Mouse (Mus musculus): ENCODE measurements around the gene Duox1. TPM values are rescaled to one million over a fixed set of nuclear protein-coding genes. Genes with fewer than 3 reads are reported as not detected.
A peak's percentile ranks its signal among the peaks of the same experiment; 100 is the strongest.

Duox1 gene
- polyA plus RNA-seq, 1 experiment from 2014 or later, result 0.15 TPM

DNA sequence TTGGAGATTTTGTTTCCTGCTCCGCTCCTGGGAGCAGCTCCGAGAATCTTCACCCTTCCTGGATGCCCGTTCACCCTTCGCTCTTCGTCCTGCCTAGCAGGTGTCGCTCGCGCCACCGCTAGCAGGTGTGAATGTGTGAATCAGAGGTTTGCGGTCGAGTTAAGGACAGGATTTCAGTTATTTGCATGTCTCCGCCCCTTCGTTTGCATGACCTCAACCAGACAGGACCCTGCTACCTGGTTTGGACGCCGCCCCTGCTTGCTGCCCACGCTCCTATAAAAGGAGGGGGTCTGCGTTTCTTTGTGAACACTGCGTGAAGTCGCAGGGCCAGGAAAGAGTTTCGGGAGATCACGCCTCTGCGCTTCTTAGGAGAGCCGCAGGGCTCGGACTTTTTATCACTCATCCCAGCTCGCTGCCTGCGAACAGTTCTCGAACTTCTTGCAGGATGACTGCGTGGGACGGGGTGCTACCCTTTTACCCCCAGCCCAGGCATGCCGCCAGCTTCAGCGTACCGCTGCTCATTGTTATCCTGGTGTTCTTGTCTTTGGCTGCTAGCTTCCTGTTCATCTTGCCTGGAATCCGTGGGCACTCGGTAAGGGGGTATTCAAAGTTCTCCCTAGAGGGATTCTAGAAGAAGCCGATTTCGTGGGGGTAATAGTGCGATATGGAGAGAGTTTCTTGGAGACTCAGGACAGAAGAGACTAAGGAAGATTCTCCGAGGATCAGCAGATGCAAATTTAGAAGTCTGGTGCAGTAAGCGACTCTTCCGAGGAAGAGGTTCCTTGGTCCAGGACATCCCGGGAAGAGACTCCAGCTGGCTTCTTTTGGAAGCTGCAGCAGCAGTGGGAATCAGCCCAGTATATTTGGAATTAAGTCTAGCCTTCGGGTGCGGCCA, 16.6 kb upstream of the Duox1 start, which contains the start of gene Duoxa2:
Gene Duoxa2 (plus strand): TSS at position 305 of the 895 bp plus-strand sequence.
- under 1% methylated on average over 43 of the region's 43 CpGs for WGBS
- Histone ChIP-seq H3K4me3 (ENCODE audit: low read length) (peak within 1 kb of the TSS; percentile 30), H3K4me2 (ENCODE audit: low read length) (peak within 1 kb of the TSS; percentile 48), H3K27ac (ENCODE audit: low read depth, low read length) (no peak within 1 kb of the TSS), H3K36me3 (ENCODE audit: control insufficient read depth, insufficient read depth, low read length) (no peaks in the 10 kb centered on the region), H3K27me3 (replicated peaks; ENCODE audit: control insufficient read depth, insufficient read depth, low read length) (peaks cover 43% of the 10 kb centered on the region), H3K9ac (ENCODE audit: low read depth, low read length) (no peak within 1 kb of the TSS), H3K9me3 (ENCODE audit: control insufficient read depth, low read length) (no peaks in the 10 kb centered on the region), H3K4me1 (ENCODE audit: control insufficient read depth, insufficient read depth, low read depth, low read length) (peaks cover 39% of the 10 kb centered on the region)
- no peak for ATAC-seq

DNA sequence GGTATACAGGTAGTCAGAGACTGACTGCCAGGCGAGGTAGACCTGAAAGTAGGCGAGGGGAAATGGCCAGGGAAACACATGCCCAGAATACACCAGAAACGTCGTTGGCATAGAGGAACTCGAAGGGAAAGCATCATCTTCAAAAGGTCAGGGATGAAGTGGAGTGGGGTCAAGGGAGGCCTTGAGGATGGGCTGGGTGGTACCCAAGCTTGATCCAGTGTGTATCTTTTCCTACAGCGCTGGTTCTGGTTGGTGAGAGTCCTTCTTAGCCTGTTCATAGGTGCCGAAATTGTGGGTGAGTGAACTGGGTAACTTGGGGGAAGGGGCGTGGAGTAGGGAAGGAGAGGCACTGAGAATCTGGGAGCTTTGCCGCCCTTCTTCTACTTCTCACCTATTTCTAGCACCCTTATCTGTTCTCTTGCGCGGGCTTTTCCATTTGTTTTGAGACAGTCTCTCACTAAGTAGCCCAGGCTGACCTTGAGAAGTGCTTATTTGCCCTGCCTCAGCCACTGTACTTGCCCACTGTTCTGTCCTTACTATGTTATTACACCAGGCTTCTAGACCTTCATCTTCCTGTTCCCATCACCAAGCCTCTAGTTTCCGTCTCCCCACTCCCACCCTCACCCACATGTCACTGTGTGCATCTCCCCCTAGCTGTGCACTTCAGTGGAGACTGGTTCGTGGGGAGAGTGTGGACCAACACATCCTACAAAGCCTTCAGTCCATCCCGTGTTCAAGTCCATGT, 15.4 kb upstream of the Duox1 start:
- no peak for ATAC-seq
- Histone ChIP-seq H3K27me3 (replicated peaks; ENCODE audit: control insufficient read depth, insufficient read depth, low read length) (peaks cover 35% of the 10 kb centered on the region), H3K9me3 (ENCODE audit: control insufficient read depth, low read length) (no peaks in the 10 kb centered on the region), H3K4me2 (ENCODE audit: low read length) (no peak overlapping the region; the same call in 1 of the 2 replicates), H3K36me3 (ENCODE audit: control insufficient read depth, insufficient read depth, low read length) (no peaks in the 10 kb centered on the region), H3K9ac (ENCODE audit: low read depth, low read length) (no peak overlapping the region), H3K4me1 (ENCODE audit: control insufficient read depth, insufficient read depth, low read depth, low read length) (peaks cover 39% of the 10 kb centered on the region), H3K4me3 (ENCODE audit: low read length) (no peak overlapping the region), H3K27ac (ENCODE audit: low read depth, low read length) (no peak overlapping the region)
- 8% methylated on average over 14 of the region's 14 CpGs for WGBS

DNA sequence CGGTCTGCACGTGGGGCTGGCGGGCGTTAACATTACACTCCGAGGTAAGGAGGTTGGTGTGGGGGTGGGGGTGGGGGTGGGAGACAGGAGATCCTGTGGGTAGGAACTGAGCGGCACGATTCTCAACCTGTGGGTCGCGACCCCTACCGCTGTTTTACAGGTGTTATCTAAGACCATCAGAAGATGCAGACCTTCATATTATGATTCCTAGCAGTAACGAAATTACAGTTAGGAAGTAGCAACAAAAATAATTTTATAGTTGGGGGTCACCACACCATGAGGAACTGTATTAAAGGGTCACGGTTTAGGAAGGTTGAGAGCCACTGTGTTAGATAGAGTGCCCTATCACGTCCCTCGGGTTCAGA, 14.8 kb upstream of the Duox1 start:
- Histone ChIP-seq H3K4me1 (ENCODE audit: control insufficient read depth, insufficient read depth, low read depth, low read length) (peaks cover 39% of the 10 kb centered on the region), H3K9me3 (ENCODE audit: control insufficient read depth, low read length) (no peaks in the 10 kb centered on the region)
- WGBS, result 3% methylated on average over 14 of the region's 14 CpGs

DNA sequence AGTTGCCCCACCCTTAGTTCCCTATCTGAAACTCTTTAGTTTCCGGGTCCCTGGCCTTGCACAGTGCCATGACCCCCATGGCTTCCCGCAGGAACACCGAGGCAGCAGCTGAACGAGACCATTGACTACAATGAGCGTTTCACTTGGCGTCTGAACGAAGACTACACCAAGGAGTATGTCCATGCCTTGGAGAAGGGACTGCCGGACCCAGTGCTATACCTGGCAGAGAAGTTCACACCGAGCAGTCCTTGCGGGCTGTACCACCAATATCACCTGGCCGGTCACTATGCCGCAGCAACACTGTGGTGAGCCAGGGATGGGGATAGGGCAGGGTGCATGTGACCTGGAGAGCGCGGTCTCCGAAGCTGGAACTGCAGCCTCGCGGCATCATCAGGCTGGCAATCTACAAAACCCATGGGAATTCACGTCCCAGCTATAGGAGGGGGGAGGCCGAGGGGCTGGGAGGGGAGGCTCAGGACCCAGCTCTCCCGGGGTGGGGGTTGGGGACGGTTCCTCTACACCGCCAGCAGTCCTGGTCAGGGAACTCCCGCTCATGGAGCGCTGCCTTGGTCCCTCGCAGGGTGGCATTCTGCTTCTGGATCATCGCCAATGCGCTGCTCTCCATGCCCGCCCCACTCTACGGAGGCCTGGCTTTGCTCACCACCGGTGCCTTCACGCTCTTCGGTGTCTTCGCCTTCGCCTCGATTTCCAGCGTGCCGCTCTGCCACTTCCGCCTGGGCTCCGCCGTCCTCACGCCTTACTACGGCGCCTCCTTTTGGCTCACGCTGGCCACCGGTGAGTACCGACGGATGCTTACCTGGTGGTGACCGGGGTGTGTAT, 14.2 kb upstream of the Duox1 start:
- peak; percentile 60 for ATAC-seq
- Histone ChIP-seq H3K27ac (ENCODE audit: low read depth, low read length) (no peak overlapping the region), H3K36me3 (ENCODE audit: control insufficient read depth, insufficient read depth, low read length) (no peaks in the 10 kb centered on the region), H3K9ac (ENCODE audit: low read depth, low read length) (peak overlapping the region; percentile 66), H3K9me3 (ENCODE audit: control insufficient read depth, low read length) (no peaks in the 10 kb centered on the region), H3K4me3 (ENCODE audit: low read length) (peak overlapping the region; percentile 49), H3K27me3 (replicated peaks; ENCODE audit: control insufficient read depth, insufficient read depth, low read length) (peaks cover 28% of the 10 kb centered on the region), H3K4me2 (ENCODE audit: low read length) (peak overlapping the region; percentile 94), H3K4me1 (ENCODE audit: control insufficient read depth, insufficient read depth, low read depth, low read length) (peaks cover 39% of the 10 kb centered on the region)
- WGBS, result under 1% methylated on average over 47 of the region's 48 CpGs

More for the DNA sequence above, 14.8 kb upstream of the Duox1 start:
- peaks cover 29% of the 10 kb centered on the region for H3K27me3 ChIP-seq (replicated peaks; ENCODE audit: control insufficient read depth, insufficient read depth, low read length)
- peak overlapping the region; percentile 94 for H3K4me2 ChIP-seq (ENCODE audit: low read length)
- H3K27ac ChIP-seq (ENCODE audit: low read depth, low read length), result no peak overlapping the region
- H3K36me3 ChIP-seq (ENCODE audit: control insufficient read depth, insufficient read depth, low read length), result no peaks in the 10 kb centered on the region
- no peak overlapping the region; the same call in 1 of the 2 replicates for H3K4me3 ChIP-seq (ENCODE audit: low read length)
- no peak overlapping the region for H3K9ac ChIP-seq (ENCODE audit: low read depth, low read length)
- ATAC-seq, result no peak

DNA sequence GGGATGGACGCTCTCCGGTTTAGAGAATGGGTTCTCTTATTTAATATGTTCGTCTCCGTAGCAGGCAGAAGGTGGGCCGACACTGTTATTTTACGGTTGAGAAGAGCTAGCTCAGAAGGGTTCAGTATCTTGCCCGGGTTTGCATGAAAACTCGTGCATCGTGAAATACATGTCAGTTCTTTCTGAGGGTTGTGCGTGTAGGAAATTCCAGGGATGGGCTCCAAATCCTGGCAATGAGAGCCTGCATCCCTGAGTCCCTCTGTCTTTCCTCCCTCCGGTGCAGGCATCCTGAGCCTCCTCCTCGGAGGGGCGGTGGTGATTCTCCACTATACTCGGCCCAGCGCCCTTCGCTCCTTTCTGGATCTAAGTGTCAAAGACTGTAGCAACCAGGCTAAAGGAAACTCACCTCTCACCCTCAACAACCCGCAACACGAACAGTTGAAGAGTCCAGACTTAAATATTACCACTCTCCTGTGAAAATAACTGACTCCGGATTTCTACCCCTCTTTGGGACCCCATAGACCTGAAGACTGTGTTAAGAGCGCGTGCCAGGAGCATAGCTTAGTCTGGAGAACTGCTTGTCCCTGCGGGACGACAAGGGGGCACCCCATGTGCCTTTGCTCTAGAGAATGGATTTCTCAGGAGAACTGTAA, 13.4 kb upstream of the Duox1 start:
- Histone ChIP-seq H3K36me3 (ENCODE audit: control insufficient read depth, insufficient read depth, low read length) (no peaks in the 10 kb centered on the region), H3K9me3 (ENCODE audit: control insufficient read depth, low read length) (no peaks in the 10 kb centered on the region), H3K4me2 (ENCODE audit: low read length) (peak overlapping the region; percentile 94), H3K9ac (ENCODE audit: low read depth, low read length) (peak overlapping the region; percentile 66), H3K27me3 (replicated peaks; ENCODE audit: control insufficient read depth, insufficient read depth, low read length) (peaks cover 28% of the 10 kb centered on the region), H3K4me1 (ENCODE audit: control insufficient read depth, insufficient read depth, low read depth, low read length) (peaks cover 39% of the 10 kb centered on the region), H3K4me3 (ENCODE audit: low read length) (peak overlapping the region; percentile 49), H3K27ac (ENCODE audit: low read depth, low read length) (no peak overlapping the region)
- ATAC-seq, result no peak
- 6% methylated on average over 23 of the region's 23 CpGs for WGBS

DNA sequence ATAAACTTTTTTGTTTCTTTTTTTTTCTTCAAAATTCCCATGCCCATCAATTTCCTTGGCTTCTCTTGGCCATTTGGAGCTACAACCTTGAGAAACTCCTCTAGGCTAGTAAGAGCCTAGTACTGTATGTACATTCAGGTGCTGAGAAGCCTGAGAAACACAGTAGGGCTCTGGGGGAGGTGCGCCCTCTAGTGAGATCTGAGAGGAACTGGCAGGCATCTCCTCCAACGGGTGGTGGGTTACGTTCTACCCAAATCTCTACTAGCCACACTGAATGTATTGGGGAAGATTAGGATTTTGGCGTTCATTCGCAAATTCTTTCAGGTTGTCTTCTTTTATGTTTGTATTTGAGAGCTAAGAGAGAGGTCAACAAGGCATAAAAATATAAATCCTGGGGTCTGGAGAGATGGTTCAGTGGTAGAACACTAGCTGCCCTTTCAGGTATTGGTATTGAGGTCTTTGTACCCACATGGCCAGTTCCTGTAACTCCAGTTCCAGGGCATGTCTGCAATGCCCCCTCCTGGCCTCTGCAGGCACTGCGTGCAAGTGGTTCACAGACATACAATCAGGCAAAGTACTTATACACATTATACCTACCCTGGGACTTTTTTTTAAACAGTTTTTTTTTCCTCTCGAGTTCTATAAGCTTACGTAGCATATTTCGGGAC, 12.8 kb upstream of the Duox1 start:
- peak; percentile 67; the same call in 1 of the 2 replicates for ATAC-seq
- peaks cover 33% of the 10 kb centered on the region for H3K4me1 ChIP-seq (ENCODE audit: control insufficient read depth, insufficient read depth, low read depth, low read length)
- H3K9me3 ChIP-seq (ENCODE audit: control insufficient read depth, low read length), result no peaks in the 10 kb centered on the region
- H3K27ac ChIP-seq (ENCODE audit: low read depth, low read length), result no peak overlapping the region
- H3K9ac ChIP-seq (ENCODE audit: low read depth, low read length), result no peak overlapping the region
- H3K27me3 ChIP-seq (replicated peaks; ENCODE audit: control insufficient read depth, insufficient read depth, low read length), result peaks cover 24% of the 10 kb centered on the region
- H3K4me3 ChIP-seq (ENCODE audit: low read length), result no peak overlapping the region
- WGBS, result 16% methylated on average over 9 of the region's 9 CpGs
- no peaks in the 10 kb centered on the region for H3K36me3 ChIP-seq (ENCODE audit: control insufficient read depth, insufficient read depth, low read length)
- H3K4me2 ChIP-seq (ENCODE audit: low read length), result peak overlapping the region; percentile 94; the same call in 1 of the 2 replicates

DNA sequence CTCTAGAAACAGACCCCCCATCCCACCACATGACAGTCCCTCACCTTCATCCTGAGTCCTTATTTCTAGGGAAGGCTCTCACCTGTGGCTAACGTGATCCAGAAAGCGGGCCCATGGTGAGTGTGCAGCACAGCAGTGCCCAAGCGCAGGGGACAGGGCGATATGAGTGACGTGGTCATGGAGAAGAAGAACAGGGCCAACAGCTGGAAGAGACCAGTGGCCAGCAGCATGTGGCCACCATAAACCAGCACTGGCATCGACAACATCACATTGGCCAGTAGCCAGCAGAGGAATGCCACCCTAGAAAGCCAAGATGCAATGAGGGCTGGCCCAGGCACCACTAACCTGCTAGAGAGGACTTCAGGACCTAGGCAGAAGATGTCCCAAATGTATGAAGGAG, 10.9 kb upstream of the Duox1 start:
- 91% methylated on average over 6 of the region's 6 CpGs for WGBS
- Histone ChIP-seq H3K4me3 (ENCODE audit: low read length) (no peak overlapping the region), H3K4me1 (ENCODE audit: control insufficient read depth, insufficient read depth, low read depth, low read length) (peaks cover 19% of the 10 kb centered on the region), H3K27ac (ENCODE audit: low read depth, low read length) (no peak overlapping the region), H3K4me2 (ENCODE audit: low read length) (no peak overlapping the region), H3K9ac (ENCODE audit: low read depth, low read length) (no peak overlapping the region), H3K36me3 (ENCODE audit: control insufficient read depth, insufficient read depth, low read length) (no peaks in the 10 kb centered on the region), H3K9me3 (ENCODE audit: control insufficient read depth, low read length) (no peaks in the 10 kb centered on the region), H3K27me3 (replicated peaks; ENCODE audit: control insufficient read depth, insufficient read depth, low read length) (peaks cover 13% of the 10 kb centered on the region)
- ATAC-seq, result no peak

Data from hindbrain, embryonic 16.5 days (tissue).